Mouse (Mus musculus): ENCODE measurements around the gene Ascl5. TPM values are rescaled to one million over a fixed set of nuclear protein-coding genes. Genes with fewer than 3 reads are reported as not detected.

Ascl5 gene
- not detected for total RNA-seq (2021)
- long read RNA-seq, experiment 1 = 0 reads
- long read RNA-seq, experiment 2 = 0 reads

GRCm38 (mm10) chr1:136050312-136051012 is at the start of gene Ascl5:
Gene Ascl5 (plus strand): TSS chr1:136050804.
- no peak for DNase-seq

- DNase-seq = no peak
Observed at GRCm38 (mm10) chr1:136001438-136001837, 49.2 kb upstream of the Ascl5 start.

- no peak for DNase-seq
Observed at GRCm38 (mm10) chr1:136006292-136006748, 44.3 kb upstream of the Ascl5 start, which contains the start of gene Igfn1. Gene Igfn1 (minus strand): TSS chr1:136006342.

GRCm38 (mm10) chr1:136007211-136008158 is 43.1 kb upstream of the Ascl5 start, which contains the start of gene Tmem9:
Gene Tmem9 (plus strand): TSS chr1:136008150.
- peak; percentile 86 to 87 for DNase-seq

- DNase-seq = no peak
Observed at GRCm38 (mm10) chr1:136008159-136008533, 42.5 kb upstream of the Ascl5 start.

- DNase-seq = no peak
Observed at GRCm38 (mm10) chr1:136010247-136010646, 40.4 kb upstream of the Ascl5 start.

- DNase-seq = no peak
Observed at GRCm38 (mm10) chr1:136013513-136013912, 37.1 kb upstream of the Ascl5 start.

GRCm38 (mm10) chr1:136014796-136015502 is 35.7 kb upstream of the Ascl5 start:
- no peak for DNase-seq

- peak in 1 of 2 experiments; percentile 14 for DNase-seq
Observed at GRCm38 (mm10) chr1:136017307-136017706, 33.3 kb upstream of the Ascl5 start.

GRCm38 (mm10) chr1:136017907-136018313 is 32.7 kb upstream of the Ascl5 start:
- DNase-seq = peak; percentile 95 to 97

GRCm38 (mm10) chr1:136018390-136019189 is 32.0 kb upstream of the Ascl5 start:
- peak; percentile 11 to 20 for DNase-seq

GRCm38 (mm10) chr1:136030201-136030600 is 20.4 kb upstream of the Ascl5 start:
- no peak for DNase-seq

GRCm38 (mm10) chr1:136031697-136032096 is 18.9 kb upstream of the Ascl5 start:
- DNase-seq = no peak

- DNase-seq = no peak
Observed at GRCm38 (mm10) chr1:136032961-136033360, 17.6 kb upstream of the Ascl5 start.

GRCm38 (mm10) chr1:136038746-136039538 is 11.7 kb upstream of the Ascl5 start:
- no peak for DNase-seq

GRCm38 (mm10) chr1:136040452-136040851 is 10.2 kb upstream of the Ascl5 start:
- no peak for DNase-seq

GRCm38 (mm10) chr1:136040874-136041273 is 9.7 kb upstream of the Ascl5 start:
- DNase-seq = no peak

GRCm38 (mm10) chr1:136045774-136046173 is 4.8 kb upstream of the Ascl5 start:
- peak; percentile 22 to 67 for DNase-seq

- no peak for DNase-seq
Observed at GRCm38 (mm10) chr1:136047432-136047831, 3.2 kb upstream of the Ascl5 start.

- no peak for DNase-seq
Observed at GRCm38 (mm10) chr1:136047894-136048293, 2.7 kb upstream of the Ascl5 start.

GRCm38 (mm10) chr1:136051013-136051315 is 360 bp downstream of the Ascl5 start:
- no peak for DNase-seq

Measured in heart, adult 18-20 months (tissue).